Mouse (Mus musculus): ENCODE measurements around the gene Neil1. TPM values are rescaled to one million over a fixed set of nuclear protein-coding genes. Genes with fewer than 3 reads are reported as not detected.

The Neil1 gene
- polyA plus RNA-seq (2011; ENCODE audit: insufficient read depth, insufficient read length, low replicate concordance, missing spikeins), result 8.8 and 17.9 TPM in 2 replicates

GRCm38 (mm10) chr9:57148144-57148878 is at the start of gene Neil1:
Gene Neil1, minus strand, starts transcription at chr9:57148305.
- Histone ChIP-seq H3K4me1 (ENCODE audit: control insufficient read depth, insufficient read depth, low read length) (no peaks in the 10 kb centered on the region; the same call in 1 of the 2 replicates), H3K4me3 (replicated peaks; ENCODE audit: control insufficient read depth, low read depth, low read length) (peak within 1 kb of the TSS; percentile 70), H3K27ac (ENCODE audit: control insufficient read depth, insufficient read depth, low read depth, low read length, poor library complexity) (peak within 1 kb of the TSS; percentile 81)
- WGBS, result under 1% methylated on average over 27 of the region's 27 CpGs
- TF ChIP-seq POLR2A (IDR thresholded peaks at IDR 0.05; ENCODE audit: borderline replicate concordance, control insufficient read depth, low read depth, low read length), result peak; percentile 82
- 0 out of 2 replicates have a peak, but pooled peaks have one; percentile 12 for TF ChIP-seq CTCF (IDR thresholded peaks at IDR 0.05; ENCODE audit: control insufficient read depth, insufficient read depth, low read length)

GRCm38 (mm10) chr9:57197414-57197813 is 49.3 kb upstream of the Neil1 start:
- Histone ChIP-seq H3K4me1 (ENCODE audit: control insufficient read depth, insufficient read depth, low read length) (no peaks in the 10 kb centered on the region), H3K27ac (ENCODE audit: control insufficient read depth, insufficient read depth, low read depth, low read length, poor library complexity) (no peak overlapping the region), H3K4me3 (replicated peaks; ENCODE audit: control insufficient read depth, low read depth, low read length) (no peak overlapping the region)
- 67% methylated on average over 8 of the region's 8 CpGs for WGBS
- TF ChIP-seq POLR2A (IDR thresholded peaks at IDR 0.05; ENCODE audit: borderline replicate concordance, control insufficient read depth, low read depth, low read length) (no peak), CTCF (IDR thresholded peaks at IDR 0.05; ENCODE audit: control insufficient read depth, insufficient read depth, low read length) (no peak)

GRCm38 (mm10) chr9:57196708-57197107 is 48.6 kb upstream of the Neil1 start:
- H3K4me1 ChIP-seq (ENCODE audit: control insufficient read depth, insufficient read depth, low read length), result no peaks in the 10 kb centered on the region
- H3K27ac ChIP-seq (ENCODE audit: control insufficient read depth, insufficient read depth, low read depth, low read length, poor library complexity), result no peak overlapping the region
- H3K4me3 ChIP-seq (replicated peaks; ENCODE audit: control insufficient read depth, low read depth, low read length), result no peak overlapping the region
- WGBS, result 46% methylated on average over 3 of the region's 3 CpGs
- TF ChIP-seq POLR2A (IDR thresholded peaks at IDR 0.05; ENCODE audit: borderline replicate concordance, control insufficient read depth, low read depth, low read length) (no peak), CTCF (IDR thresholded peaks at IDR 0.05; ENCODE audit: control insufficient read depth, insufficient read depth, low read length) (no peak)

GRCm38 (mm10) chr9:57168411-57168810 is 20.3 kb upstream of the Neil1 start:
- WGBS, result 81% methylated on average over 5 of the region's 5 CpGs

GRCm38 (mm10) chr9:57166173-57166572 is 18.1 kb upstream of the Neil1 start:
- WGBS, result 91% methylated on average over 2 of the region's 2 CpGs
- TF ChIP-seq POLR2A (IDR thresholded peaks at IDR 0.05; ENCODE audit: borderline replicate concordance, control insufficient read depth, low read depth, low read length) (no peak), CTCF (IDR thresholded peaks at IDR 0.05; ENCODE audit: control insufficient read depth, insufficient read depth, low read length) (no peak)
- Histone ChIP-seq H3K27ac (ENCODE audit: control insufficient read depth, insufficient read depth, low read depth, low read length, poor library complexity) (no peak overlapping the region), H3K4me1 (ENCODE audit: control insufficient read depth, insufficient read depth, low read length) (no peaks in the 10 kb centered on the region), H3K4me3 (replicated peaks; ENCODE audit: control insufficient read depth, low read depth, low read length) (no peak overlapping the region)

More at GRCm38 (mm10) chr9:57168411-57168810, 20.3 kb upstream of the Neil1 start:
- H3K27ac ChIP-seq (ENCODE audit: control insufficient read depth, insufficient read depth, low read depth, low read length, poor library complexity), result no peak overlapping the region
- no peaks in the 10 kb centered on the region for H3K4me1 ChIP-seq (ENCODE audit: control insufficient read depth, insufficient read depth, low read length)
- TF ChIP-seq POLR2A (IDR thresholded peaks at IDR 0.05; ENCODE audit: borderline replicate concordance, control insufficient read depth, low read depth, low read length), result no peak
- no peak overlapping the region for H3K4me3 ChIP-seq (replicated peaks; ENCODE audit: control insufficient read depth, low read depth, low read length)

GRCm38 (mm10) chr9:57163137-57163536 is 15.0 kb upstream of the Neil1 start:
- WGBS, result 55% methylated on average over 2 of the region's 2 CpGs
- no peak for TF ChIP-seq POLR2A (IDR thresholded peaks at IDR 0.05; ENCODE audit: borderline replicate concordance, control insufficient read depth, low read depth, low read length)
- no peak for TF ChIP-seq CTCF (IDR thresholded peaks at IDR 0.05; ENCODE audit: control insufficient read depth, insufficient read depth, low read length)

GRCm38 (mm10) chr9:57162496-57162895 is 14.4 kb upstream of the Neil1 start:
- TF ChIP-seq POLR2A (IDR thresholded peaks at IDR 0.05; ENCODE audit: borderline replicate concordance, control insufficient read depth, low read depth, low read length) (no peak), CTCF (IDR thresholded peaks at IDR 0.05; ENCODE audit: control insufficient read depth, insufficient read depth, low read length) (peak; percentile 48; the same call in 1 of the 2 replicates)
- H3K27ac ChIP-seq (ENCODE audit: control insufficient read depth, insufficient read depth, low read depth, low read length, poor library complexity), result no peak overlapping the region
- no peaks in the 10 kb centered on the region for H3K4me1 ChIP-seq (ENCODE audit: control insufficient read depth, insufficient read depth, low read length)
- H3K4me3 ChIP-seq (replicated peaks; ENCODE audit: control insufficient read depth, low read depth, low read length), result no peak overlapping the region
- WGBS, result 6% methylated on average over 3 of the region's 3 CpGs

More at GRCm38 (mm10) chr9:57163137-57163536, 15.0 kb upstream of the Neil1 start:
- Histone ChIP-seq H3K4me1 (ENCODE audit: control insufficient read depth, insufficient read depth, low read length) (no peaks in the 10 kb centered on the region), H3K27ac (ENCODE audit: control insufficient read depth, insufficient read depth, low read depth, low read length, poor library complexity) (no peak overlapping the region), H3K4me3 (replicated peaks; ENCODE audit: control insufficient read depth, low read depth, low read length) (no peak overlapping the region)

GRCm38 (mm10) chr9:57158506-57158905 is 10.4 kb upstream of the Neil1 start:
- WGBS, result 39% methylated on average over 11 of the region's 11 CpGs
- peak overlapping the region; percentile 74 for H3K4me3 ChIP-seq (replicated peaks; ENCODE audit: control insufficient read depth, low read depth, low read length)
- H3K4me1 ChIP-seq (ENCODE audit: control insufficient read depth, insufficient read depth, low read length), result peaks cover 2% of the 10 kb centered on the region
- TF ChIP-seq CTCF (IDR thresholded peaks at IDR 0.05; ENCODE audit: control insufficient read depth, insufficient read depth, low read length) (no peak), POLR2A (IDR thresholded peaks at IDR 0.05; ENCODE audit: borderline replicate concordance, control insufficient read depth, low read depth, low read length) (no peak)
- no peak overlapping the region for H3K27ac ChIP-seq (ENCODE audit: control insufficient read depth, insufficient read depth, low read depth, low read length, poor library complexity)

All from bone marrow, adult 2 months (tissue).